Mouse (Mus musculus) MEL (cell line): ENCODE measurements around the gene Pitx2. TPM values are rescaled to one million over a fixed set of nuclear protein-coding genes. Genes with fewer than 3 reads are reported as not detected.

Experiments
- DNase-seq: peaks from one replicate; pipeline ENCODE4 v3.0.0; 2011; ENCODE audit warnings: low read depth, low spot score
- H3K27ac ChIP-seq: 2 replicates; pipeline ENCODE4 v1.5.1; 2012; ENCODE audit warnings: low read depth, mild to moderate bottlenecking, control low read depth, low read length, moderate library complexity; ENCODE audit not compliant: control insufficient read depth
- H3K27me3 ChIP-seq, 2 experiments: fragments of 150-350 bp in 1 of 2; sonication (generic) in 1 of 2; 2 replicates each; pipeline ENCODE4 v1.6.1; 2012; ENCODE audit warnings: low read length in 2 of 2, mild to moderate bottlenecking in 2 of 2, improper control_type of control experiment in 1 of 2, moderate library complexity in 1 of 2; ENCODE audit not compliant: insufficient read depth in 2 of 2, control insufficient read depth in 1 of 2
- H3K36me3 ChIP-seq, 2 experiments: 2 replicates each; pipeline ENCODE4 v1.6.1; 2012 to 2014; ENCODE audit warnings: low read length in 2 of 2, improper control_type of control experiment in 1 of 2, inconsistent platforms in 1 of 2, mild to moderate bottlenecking in 1 of 2; ENCODE audit not compliant: insufficient read depth in 2 of 2, control insufficient read depth in 1 of 2
- H3K4me1 ChIP-seq, 2 experiments: fragments of 150-350 bp in 1 of 2; sonication (generic) in 1 of 2; 2 replicates each; pipeline ENCODE4 v1.6.1; 2012; ENCODE audit warnings: low read length in 2 of 2, improper control_type of control experiment in 1 of 2, mild to moderate bottlenecking in 1 of 2; ENCODE audit not compliant: insufficient read depth in 2 of 2, control insufficient read depth in 1 of 2
- H3K4me3 ChIP-seq, 2 experiments: fragments of 150-350 bp in 1 of 2; sonication (generic) in 1 of 2; 2 replicates each; pipeline ENCODE4 v1.5.1; 2012; ENCODE audit warnings: low read depth in 2 of 2, low read length in 2 of 2, mild to moderate bottlenecking in 2 of 2, moderate library complexity in 2 of 2, control low read depth in 1 of 2, improper control_type of control experiment in 1 of 2; ENCODE audit not compliant: control insufficient read depth in 1 of 2, insufficient read depth in 1 of 2
- H3K79me2 ChIP-seq: 2 replicates; pipeline ENCODE4 v1.6.1; 2012; ENCODE audit warnings: mild to moderate bottlenecking, low read length, moderate library complexity; ENCODE audit not compliant: control insufficient read depth, poor library complexity, insufficient read depth
- H3K9ac ChIP-seq: 2 replicates; pipeline ENCODE4 v1.6.1; 2012; ENCODE audit warnings: low read depth, mild to moderate bottlenecking, control low read depth, low read length, moderate library complexity; ENCODE audit not compliant: control insufficient read depth, poor library complexity, severe bottlenecking
- H3K9me3 ChIP-seq: fragments of 150-350 bp; sonication (generic); replicated peaks from 2 replicates; pipeline ENCODE4 v1.6.1; 2012; ENCODE audit warnings: mild to moderate bottlenecking, low read length, improper control_type of control experiment, moderate library complexity; ENCODE audit not compliant: insufficient read depth
- BHLHE40 ChIP-seq: IDR thresholded peaks from 2 replicates; pipeline ENCODE4 v1.6.1; 2012; ENCODE audit warnings: low read depth, mild to moderate bottlenecking, inconsistent platforms, low read length, improper control_type of control experiment, borderline replicate concordance
- CTCF ChIP-seq, 3 experiments: IDR thresholded peaks in 2 of 3; conservative IDR thresholded peaks in 1 of 3; 2 replicates each; pipeline ENCODE4 v1.5.1; 2011 to 2012; ENCODE audit warnings: low read length in 3 of 3, low read depth in 2 of 3, mild to moderate bottlenecking in 2 of 3, improper control_type of control experiment in 1 of 3, inconsistent platforms in 1 of 3, mixed read lengths in 1 of 3, moderate library complexity in 1 of 3; ENCODE audit not compliant: control insufficient read depth in 1 of 3, insufficient read depth in 1 of 3, poor library complexity in 1 of 3, severe bottlenecking in 1 of 3
- E2F4 ChIP-seq: IDR thresholded peaks from 2 replicates; pipeline ENCODE4 v1.6.1; 2011; ENCODE audit warnings: low read depth, low read length, improper control_type of control experiment, borderline replicate concordance
- ETS1 ChIP-seq: IDR thresholded peaks from 2 replicates; pipeline ENCODE4 v1.6.1; 2012; ENCODE audit warnings: low read depth, mild to moderate bottlenecking, inconsistent platforms, low read length, improper control_type of control experiment, moderate library complexity
- GABPA ChIP-seq: IDR thresholded peaks from 2 replicates; pipeline ENCODE4 v1.6.1; 2012; ENCODE audit warnings: low read depth, mild to moderate bottlenecking, inconsistent platforms, low read length, improper control_type of control experiment, moderate library complexity
- GATA1 ChIP-seq: IDR thresholded peaks from 2 replicates; pipeline ENCODE4 v1.6.1; 2011; ENCODE audit warnings: low read depth, low read length, improper control_type of control experiment
- JUND ChIP-seq: IDR thresholded peaks from 2 replicates; pipeline ENCODE4 v1.6.1; 2011; ENCODE audit warnings: low read depth, mild to moderate bottlenecking, improper control_type of control experiment, low read length
- KAT2A ChIP-seq: conservative IDR thresholded peaks from 2 replicates; pipeline ENCODE4 v1.6.1; 2012; ENCODE audit warnings: low read depth, low read length, improper control_type of control experiment, inconsistent platforms
- MAFK ChIP-seq: IDR thresholded peaks from 2 replicates; pipeline ENCODE4 v1.6.1; 2011; ENCODE audit warnings: low read depth, mild to moderate bottlenecking, low read length, improper control_type of control experiment, borderline replicate concordance
- MAZ ChIP-seq: IDR thresholded peaks from 2 replicates; pipeline ENCODE4 v1.6.1; 2012; ENCODE audit warnings: low read depth, mild to moderate bottlenecking, inconsistent platforms, low read length, improper control_type of control experiment
- MEF2A ChIP-seq: IDR thresholded peaks from 2 replicates; pipeline ENCODE4 v1.6.1; 2014; ENCODE audit warnings: low read depth, mild to moderate bottlenecking, inconsistent platforms, low read length, improper control_type of control experiment; ENCODE audit not compliant: poor library complexity, insufficient replicate concordance, severe bottlenecking; ENCODE audit errors: extremely low read depth
- MXI1 ChIP-seq: IDR thresholded peaks from 2 replicates; pipeline ENCODE4 v1.6.1; 2011; ENCODE audit warnings: mild to moderate bottlenecking, low read depth, low read length, improper control_type of control experiment
- MYB ChIP-seq: IDR thresholded peaks from 2 replicates; pipeline ENCODE4 v1.6.1; 2011; ENCODE audit warnings: mild to moderate bottlenecking, low read depth, low read length, improper control_type of control experiment
- MYC ChIP-seq: IDR thresholded peaks from 2 replicates; pipeline ENCODE4 v1.6.1; 2011; ENCODE audit warnings: low read depth, mild to moderate bottlenecking, low read length, improper control_type of control experiment, moderate library complexity
- NRF1 ChIP-seq: IDR thresholded peaks from 2 replicates; pipeline ENCODE4 v1.6.1; 2014; ENCODE audit warnings: low read depth, mild to moderate bottlenecking, inconsistent platforms, low read length, improper control_type of control experiment, moderate library complexity; ENCODE audit not compliant: poor library complexity, insufficient read depth, severe bottlenecking
- POLR2A ChIP-seq, 2 experiments: IDR thresholded peaks; 2 replicates each; pipeline ENCODE4 v1.6.1; 2011 to 2012; ENCODE audit warnings: low read length in 2 of 2, mild to moderate bottlenecking in 2 of 2, control low read depth in 1 of 2, improper control_type of control experiment in 1 of 2, low read depth in 1 of 2, moderate library complexity in 1 of 2; ENCODE audit not compliant: control insufficient read depth in 1 of 2, insufficient read depth in 1 of 2, poor library complexity in 1 of 2
- POLR2AphosphoS2 ChIP-seq: IDR thresholded peaks from 2 replicates; pipeline ENCODE4 v1.6.1; 2011; ENCODE audit warnings: low read length, improper control_type of control experiment
- POLR2AphosphoS5 ChIP-seq: IDR thresholded peaks from 2 replicates; pipeline ENCODE4 v1.6.1; 2012; ENCODE audit warnings: low read depth, borderline replicate concordance, mild to moderate bottlenecking, inconsistent platforms, low read length, moderate library complexity, mixed read lengths
- RAD21 ChIP-seq: IDR thresholded peaks from 2 replicates; pipeline ENCODE4 v1.6.1; 2011; ENCODE audit warnings: mild to moderate bottlenecking, low read depth, low read length, improper control_type of control experiment
- RCOR1 ChIP-seq: IDR thresholded peaks from 2 replicates; pipeline ENCODE4 v1.6.1; 2012; ENCODE audit warnings: low read depth, mild to moderate bottlenecking, inconsistent platforms, low read length, improper control_type of control experiment
- SIN3A ChIP-seq: IDR thresholded peaks from 2 replicates; pipeline ENCODE4 v1.6.1; 2012; ENCODE audit warnings: low read length, improper control_type of control experiment, inconsistent platforms
- SMC3 ChIP-seq: IDR thresholded peaks from 2 replicates; pipeline ENCODE4 v1.6.1; 2011; ENCODE audit warnings: low read depth, low read length, improper control_type of control experiment
- TAL1 ChIP-seq: IDR thresholded peaks from 2 replicates; pipeline ENCODE4 v1.6.1; 2012; ENCODE audit warnings: mild to moderate bottlenecking, inconsistent platforms, low read length, moderate library complexity, mixed read lengths
- UBTF ChIP-seq: IDR thresholded peaks from 2 replicates; pipeline ENCODE4 v1.6.1; 2012; ENCODE audit warnings: low read depth, mild to moderate bottlenecking, inconsistent platforms, low read length, improper control_type of control experiment, moderate library complexity, borderline replicate concordance; ENCODE audit not compliant: insufficient read depth
- ZKSCAN1 ChIP-seq: IDR thresholded peaks from 2 replicates; pipeline ENCODE4 v1.6.1; 2012; ENCODE audit warnings: low read depth, mild to moderate bottlenecking, inconsistent platforms, low read length, improper control_type of control experiment, moderate library complexity
- ZMIZ1 ChIP-seq: IDR thresholded peaks from 2 replicates; pipeline ENCODE4 v1.6.1; 2012; ENCODE audit warnings: low read depth, mild to moderate bottlenecking, inconsistent platforms, low read length, improper control_type of control experiment, moderate library complexity
- ZNF384 ChIP-seq: IDR thresholded peaks from 2 replicates; pipeline ENCODE4 v1.6.1; 2012; ENCODE audit warnings: low read depth, mild to moderate bottlenecking, inconsistent platforms, low read length, improper control_type of control experiment
- polyA plus RNA-seq, 2 experiments: library from polyadenylated mRNA; stranded (reverse) in 1 of 2; unstranded in 1 of 2; fragments of >175 nt in 1 of 2; fragments of >200 nt in 1 of 2; gene quantifications; 2 replicates each; pipeline versions ENCODE4 v1.2.1 to v1.2.4; 2012; ENCODE audit warnings: low replicate concordance in 2 of 2, low read depth in 1 of 2; ENCODE audit not compliant: insufficient read length in 2 of 2, insufficient read depth in 1 of 2, missing spikeins in 1 of 2
- total RNA-seq: library from RNA; depleted of rRNA; stranded (reverse); fragments of 300-350 nt; gene quantifications from 2 replicates; pipeline ENCODE4 v1.2.3, GENCODE M21; 2012

Pitx2 gene
- total and polyA plus RNA-seq, 3 experiments = not detected

- DNase-seq = no peak
- TF ChIP-seq MYC = no peak
- no peak for TF ChIP-seq ETS1
- TF ChIP-seq SMC3 = no peak
- no peak for TF ChIP-seq POLR2AphosphoS5
- TF ChIP-seq ZKSCAN1 = no peak
- no peak for TF ChIP-seq GATA1
- no peak for TF ChIP-seq ZMIZ1
- no peak for TF ChIP-seq RCOR1
- no peak for TF ChIP-seq UBTF
- TF ChIP-seq MXI1 = no peak
- no peak for TF ChIP-seq ZNF384
- no peak for TF ChIP-seq POLR2A (IDR thresholded peaks at IDR 0.05; ENCODE audit: control insufficient read depth in 1 of 2, insufficient read depth in 1 of 2, low read depth in 1 of 2, low read length in 2 of 2, poor library complexity in 1 of 2)
- no peak for TF ChIP-seq RAD21
- Histone ChIP-seq H3K27me3 (no peaks in the 10 kb centered on the region), H3K27ac (no peak overlapping the region), H3K36me3 (no peaks in the 10 kb centered on the region), H3K9ac (no peak overlapping the region), H3K4me3 (no peak overlapping the region), H3K4me1 (no peaks in the 10 kb centered on the region), H3K79me2 (no peaks in the 10 kb centered on the region), H3K9me3 (no peaks in the 10 kb centered on the region)
Measured at GRCm38 (mm10) chr3:129171789-129172188, 27.9 kb upstream of the Pitx2 start.

GRCm38 (mm10) chr3:129194436-129194835 is 5.2 kb upstream of the Pitx2 start:
- Histone ChIP-seq H3K9me3 (no peaks in the 10 kb centered on the region), H3K79me2 (no peaks in the 10 kb centered on the region), H3K27me3 (no peaks in the 10 kb centered on the region), H3K4me3 (no peak overlapping the region), H3K36me3 (no peaks in the 10 kb centered on the region), H3K4me1 (no peaks in the 10 kb centered on the region), H3K9ac (no peak overlapping the region), H3K27ac (no peak overlapping the region)
- TF ChIP-seq CTCF (IDR thresholded peaks at IDR 0.05 in 2 of 3, conservative IDR thresholded peaks at IDR 0.05 in 1 of 3; ENCODE audit: control insufficient read depth in 1 of 3, insufficient read depth in 1 of 3, low read depth in 2 of 3, low read length in 3 of 3, poor library complexity in 1 of 3, severe bottlenecking in 1 of 3) (no peak), GABPA (no peak), MEF2A (no peak), POLR2AphosphoS2 (no peak), JUND (no peak), TAL1 (no peak), SIN3A (no peak), BHLHE40 (no peak), POLR2AphosphoS5 (no peak), NRF1 (no peak), UBTF (no peak), MXI1 (no peak), E2F4 (no peak), RCOR1 (no peak), GATA1 (no peak), MYB (no peak), MAFK (no peak), POLR2A (IDR thresholded peaks at IDR 0.05; ENCODE audit: control insufficient read depth in 1 of 2, insufficient read depth in 1 of 2, low read depth in 1 of 2, low read length in 2 of 2, poor library complexity in 1 of 2) (no peak), KAT2A (no peak), MAZ (no peak)
- no peak for DNase-seq
